Mouse (Mus musculus) gastrocnemius, postnatal 4 days (tissue): ENCODE data around the gene Ccnt2. TPM values are rescaled to one million over a fixed set of nuclear protein-coding genes. Genes with fewer than 3 reads are reported as not detected.

Experiments
- DNase-seq, 2 experiments: peaks; one replicate each; pipeline ENCODE4 v3.0.0; 2021 to 2022; ENCODE audit warnings: low spot score in 2 of 2, mixed read lengths in 2 of 2
- total RNA-seq, 2 experiments: library from RNA; stranded (reverse); gene quantifications; 2 replicates each; pipeline ENCODE4 v1.2.3; 2021

Gene Ccnt2
- total RNA-seq, 2 experiments from 2014 or later = 37.8 to 42.7 TPM

GRCm38 (mm10) chr1:127788943-127789342 lies 15.0 kb downstream of the Ccnt2 start:
- DNase-seq = no peak

GRCm38 (mm10) chr1:127793459-127793858 lies 19.5 kb downstream of the Ccnt2 start:
- no peak for DNase-seq

GRCm38 (mm10) chr1:127795087-127795769 lies 21.3 kb downstream of the Ccnt2 start:
- no peak for DNase-seq

- DNase-seq = no peak
Observed at GRCm38 (mm10) chr1:127796341-127796740, 22.4 kb downstream of the Ccnt2 start.

DNA sequence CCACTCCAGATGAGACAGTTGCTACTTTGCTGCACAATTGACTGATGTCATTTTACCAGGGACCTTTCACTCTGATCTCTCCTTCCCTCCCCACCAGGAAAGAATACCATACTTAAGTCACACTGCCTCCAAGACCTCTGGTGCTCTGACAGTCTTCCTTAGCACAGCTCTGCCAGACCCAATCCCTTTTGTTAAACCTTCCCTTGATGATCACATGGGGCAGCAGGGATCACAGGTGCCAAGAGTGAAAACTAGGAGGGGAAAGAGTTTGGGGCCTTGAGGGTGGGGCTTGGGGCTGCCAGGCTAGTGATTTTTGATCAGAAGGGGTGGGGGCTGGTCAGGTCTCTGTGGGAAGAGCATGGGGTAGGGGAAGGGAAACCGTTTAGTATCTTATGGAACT lies 22.8 kb downstream of the Ccnt2 start:
- DNase-seq = no peak

DNA sequence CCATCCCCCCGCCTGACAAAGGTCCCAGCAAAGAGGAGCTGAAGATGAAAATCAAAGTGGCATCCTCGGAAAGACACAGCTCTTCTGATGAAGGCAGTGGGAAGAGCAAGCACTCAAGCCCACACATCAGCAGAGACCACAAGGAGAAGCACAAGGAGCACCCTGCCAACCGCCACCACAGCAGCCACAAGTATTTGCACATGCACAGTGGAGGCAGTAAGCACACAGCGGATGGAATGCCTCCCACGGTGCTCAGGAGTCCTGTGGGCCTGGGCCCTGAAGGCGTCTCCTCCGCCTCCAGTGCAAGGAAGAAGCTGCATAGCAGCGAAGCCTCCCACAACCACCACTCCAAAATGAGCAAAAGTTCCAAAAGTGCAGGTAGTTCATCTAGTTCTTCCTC lies 29.0 kb downstream of the Ccnt2 start:
- DNase-seq = no peak

DNA sequence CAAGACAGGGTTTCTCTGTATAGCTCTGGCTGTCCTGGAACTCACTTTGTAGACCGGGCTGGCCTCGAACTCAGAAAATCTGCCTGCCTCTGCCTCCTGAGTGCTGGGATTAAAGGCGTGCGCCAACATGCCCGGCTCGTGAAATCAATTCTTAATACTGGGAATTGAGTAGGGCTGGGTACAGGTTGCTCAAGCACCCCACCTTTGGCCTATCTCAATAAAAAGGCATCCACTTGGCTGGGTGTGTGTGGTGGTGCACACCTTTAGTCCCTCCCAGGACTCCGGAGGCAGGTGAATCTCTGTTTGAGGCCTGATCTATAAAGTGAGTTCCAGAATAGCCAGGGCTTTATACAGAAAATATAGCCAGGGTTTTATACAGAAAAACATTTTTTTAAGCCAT lies 34.7 kb downstream of the Ccnt2 start:
- DNase-seq = no peak

DNA sequence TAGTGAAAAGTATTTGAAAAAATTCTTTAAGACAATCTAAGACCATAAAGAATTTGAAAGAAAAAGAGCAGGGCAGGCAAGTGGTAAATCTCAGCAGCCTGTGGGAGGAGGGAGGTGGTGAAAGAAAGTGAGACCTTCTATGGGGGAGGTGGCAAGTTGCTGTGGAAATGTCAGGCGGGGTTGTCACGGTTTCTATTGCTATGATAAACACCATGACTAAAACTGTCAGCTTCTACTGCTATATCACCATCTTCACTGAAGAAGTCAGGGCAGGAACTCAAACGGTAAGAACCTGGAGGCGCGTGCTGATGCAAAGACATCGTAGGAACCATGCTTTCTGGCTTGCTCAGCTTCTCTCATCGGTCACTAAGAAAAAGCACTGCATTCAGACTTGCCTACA lies 39.0 kb downstream of the Ccnt2 start:
- no peak for DNase-seq

GRCm38 (mm10) chr1:127816381-127816780 lies 42.4 kb downstream of the Ccnt2 start:
- no peak for DNase-seq

DNA sequence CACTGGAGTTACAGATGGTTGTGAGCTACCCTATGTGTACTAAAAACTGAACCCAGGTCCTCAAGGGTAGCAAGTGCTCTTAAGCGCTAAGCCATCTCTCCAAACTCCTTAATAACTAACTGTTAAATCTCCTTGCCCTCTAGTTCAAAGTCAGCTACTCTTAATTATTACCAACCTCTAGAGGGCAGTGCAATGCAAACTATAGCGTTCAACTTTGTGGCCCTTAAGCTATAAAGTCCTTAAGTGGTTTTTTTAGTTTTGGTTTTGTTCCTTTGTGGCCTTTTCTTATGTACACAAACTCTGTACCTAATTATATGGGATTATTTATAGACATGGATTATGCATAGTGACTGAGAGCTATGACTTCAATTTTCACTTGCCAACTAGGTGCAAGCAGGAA lies 53.4 kb downstream of the Ccnt2 start:
- DNase-seq = no peak

DNA sequence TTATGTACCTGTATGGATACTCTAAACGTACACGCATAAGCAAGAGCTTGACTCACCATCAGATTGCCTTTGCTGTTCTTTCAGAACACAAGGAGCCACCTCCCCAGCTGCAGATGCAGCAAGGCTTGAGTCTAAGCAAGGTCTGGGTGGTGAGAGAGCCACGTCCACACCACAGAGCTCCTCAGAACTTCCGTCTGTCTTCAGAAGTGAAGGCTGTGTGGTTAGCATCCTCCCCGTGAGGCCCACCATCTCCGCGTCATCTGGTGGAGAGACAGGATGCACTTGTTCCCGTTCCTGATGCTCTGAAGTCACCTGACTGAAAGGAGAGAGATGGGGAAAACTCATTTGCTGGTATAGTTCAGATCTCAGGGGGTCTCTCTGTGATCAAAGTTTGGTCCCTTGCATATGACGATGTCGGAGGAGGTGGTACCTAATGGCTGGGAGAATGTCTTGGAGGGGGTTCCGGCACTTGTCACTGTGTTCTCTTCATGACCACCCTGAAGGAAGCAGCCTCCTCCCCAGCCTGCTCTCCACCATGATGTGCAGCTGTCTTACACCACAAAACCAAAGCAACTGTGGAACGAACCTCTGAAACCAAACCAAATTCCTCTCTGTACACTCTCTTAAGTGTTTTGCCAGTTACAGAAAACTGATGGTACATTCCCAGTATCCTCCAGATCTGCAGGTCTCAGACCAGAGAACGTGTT lies 56.4 kb downstream of the Ccnt2 start:
- no peak for DNase-seq

GRCm38 (mm10) chr1:127833714-127834113 lies 59.8 kb downstream of the Ccnt2 start:
- no peak for DNase-seq

DNA sequence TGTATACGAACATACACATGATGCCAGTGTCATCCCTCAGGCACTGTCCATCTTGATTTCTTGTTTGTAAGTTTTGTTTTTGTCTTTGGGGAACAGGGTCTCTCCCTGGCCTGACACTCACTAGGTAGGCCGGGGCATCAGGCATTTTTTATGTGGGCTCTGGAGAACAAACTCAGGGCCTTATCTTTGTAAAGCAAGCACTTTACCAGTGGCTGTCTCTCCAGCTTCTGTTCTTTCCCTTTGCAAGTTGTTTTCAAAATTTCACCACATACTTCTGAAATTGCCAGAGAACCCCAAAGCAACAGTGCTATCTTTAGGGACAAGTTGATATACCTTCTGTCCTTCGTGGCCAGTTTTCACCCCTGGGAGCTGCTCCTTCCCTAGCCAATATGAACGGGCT lies 60.2 kb downstream of the Ccnt2 start:
- no peak for DNase-seq

GRCm38 (mm10) chr1:127836619-127837018 lies 62.7 kb downstream of the Ccnt2 start:
- DNase-seq = no peak

DNA sequence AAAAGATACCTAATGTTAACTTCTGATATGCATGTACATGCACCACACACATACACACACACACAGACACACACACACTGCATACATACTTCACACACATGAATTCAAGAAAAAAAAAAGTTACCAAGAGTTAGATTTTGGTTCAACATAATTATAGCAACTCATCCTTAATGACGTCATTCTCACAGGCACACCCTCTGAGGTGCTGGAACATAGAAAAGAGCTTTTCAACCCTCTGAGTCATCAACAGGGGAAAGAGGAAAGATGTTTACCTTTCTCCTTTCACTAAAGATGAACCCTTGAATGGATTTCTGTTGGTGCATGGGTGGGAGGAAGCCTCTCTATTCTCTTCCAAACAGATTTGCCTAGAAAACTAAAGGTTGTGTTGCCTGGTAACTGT lies 64.6 kb downstream of the Ccnt2 start:
- no peak for DNase-seq

DNA sequence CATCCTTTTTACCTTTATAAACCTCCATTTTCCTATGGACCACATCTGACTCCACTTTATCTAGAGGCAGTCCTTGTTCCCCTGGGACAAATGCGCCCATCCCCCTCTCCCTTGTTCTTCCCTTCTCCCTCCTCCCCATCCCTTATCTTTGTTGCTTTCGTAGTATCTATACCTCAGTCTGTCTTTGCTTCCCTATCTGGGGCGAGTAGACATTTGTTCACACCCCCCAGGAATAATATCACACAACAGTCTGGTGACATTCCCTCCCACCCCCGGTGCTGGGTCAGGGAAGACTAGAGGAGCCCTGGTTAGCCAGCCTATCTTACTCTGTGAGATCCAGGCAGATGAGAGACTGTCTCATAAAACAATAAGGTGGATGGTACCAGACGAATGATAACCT lies 71.5 kb downstream of the Ccnt2 start:
- no peak for DNase-seq

GRCm38 (mm10) chr1:127850075-127850610 lies 76.2 kb downstream of the Ccnt2 start:
- DNase-seq = no peak

DNA sequence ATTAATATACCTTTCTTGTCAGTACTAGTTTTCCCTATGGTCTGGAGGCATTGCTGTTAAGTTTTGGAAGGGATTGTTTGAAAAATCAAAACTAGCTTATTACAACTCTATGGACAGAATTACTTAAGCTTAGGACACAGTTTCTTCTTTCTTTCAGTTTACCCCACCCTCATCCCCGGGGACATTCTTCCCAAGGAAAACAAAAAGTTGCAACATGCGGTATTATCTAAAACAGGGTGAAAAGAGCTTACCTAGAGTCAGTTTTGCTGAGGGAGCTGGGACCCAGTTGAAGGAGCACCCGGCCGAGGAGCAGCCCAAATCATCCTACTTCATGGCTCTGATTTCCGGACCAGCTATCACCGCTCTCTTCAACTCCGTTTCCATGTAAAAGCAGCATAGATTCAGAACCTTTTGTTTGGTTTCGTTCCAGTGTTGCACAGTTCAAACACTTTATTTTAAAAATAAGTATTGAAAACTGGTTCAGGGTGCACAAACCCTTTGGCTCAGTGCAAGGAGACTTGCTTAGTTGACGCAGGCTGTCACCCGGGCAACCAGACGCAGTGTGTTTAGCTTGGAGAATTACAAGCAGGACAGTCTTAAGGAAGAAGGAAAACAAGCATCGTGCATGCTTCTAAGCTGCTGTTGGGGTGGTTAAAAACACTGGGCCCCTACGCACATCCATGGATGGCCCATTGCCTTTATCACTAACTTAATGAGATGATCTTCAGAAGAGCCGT lies 80.7 kb downstream of the Ccnt2 start, which contains the start of gene Map3k19:
Gene Map3k19 (minus strand): TSS at position 546 of the 737 bp plus-strand sequence.
- DNase-seq = no peak
